Mouse (Mus musculus): ENCODE measurements at regions not wholly inside any gene's neighbourhood (a gene's known extent, or its start where the extent isn't known, plus 50 kb on each side); places are given as distances from the start of the nearest gene placed in this dataset.

GRCm38 (mm10) chr16:85680351-85680750 lies 122.6 kb downstream of the Adamts1 start:
- 37% methylated on average over 6 of the region's 6 CpGs for WGBS
- ATAC-seq (replicated peaks; ENCODE audit: extremely low read depth, insufficient read depth, low FRiP score) = no peak

GRCm38 (mm10) chr16:85678781-85679180 lies 124.1 kb downstream of the Adamts1 start:
- ATAC-seq (replicated peaks; ENCODE audit: extremely low read depth, insufficient read depth, low FRiP score) = no peak
- Histone ChIP-seq H3K36me3 (ENCODE audit: control insufficient read depth, insufficient read depth) (no peaks in the 10 kb centered on the region), H3K4me1 (ENCODE audit: control insufficient read depth, insufficient read depth, low read length) (peaks cover 3% of the 10 kb centered on the region; the same call in 1 of the 2 replicates), H3K27me3 (ENCODE audit: control insufficient read depth, insufficient read depth, low read length) (no peaks in the 10 kb centered on the region), H3K27ac (ENCODE audit: low read length) (no peak overlapping the region), H3K4me3 (ENCODE audit: low read length) (no peak overlapping the region), H3K9ac (ENCODE audit: low read length) (no peak overlapping the region), H3K9me3 (replicated peaks; ENCODE audit: control insufficient read depth, low read length) (no peaks in the 10 kb centered on the region), H3K4me2 (ENCODE audit: low read depth, low read length) (no peak overlapping the region)
- WGBS = 12% methylated on average over 1 of the region's 1 CpGs

More at GRCm38 (mm10) chr16:85680351-85680750, 122.6 kb downstream of the Adamts1 start:
- H3K27me3 ChIP-seq (ENCODE audit: control insufficient read depth, insufficient read depth, low read length) = no peaks in the 10 kb centered on the region
- no peaks in the 10 kb centered on the region for H3K36me3 ChIP-seq (ENCODE audit: control insufficient read depth, insufficient read depth)
- H3K4me2 ChIP-seq (ENCODE audit: low read depth, low read length) = no peak overlapping the region
- no peaks in the 10 kb centered on the region for H3K9me3 ChIP-seq (replicated peaks; ENCODE audit: control insufficient read depth, low read length)
- H3K4me1 ChIP-seq (ENCODE audit: control insufficient read depth, insufficient read depth, low read length) = peaks cover 3% of the 10 kb centered on the region; the same call in 1 of the 2 replicates
- no peak overlapping the region for H3K4me3 ChIP-seq (ENCODE audit: low read length)
- no peak overlapping the region for H3K27ac ChIP-seq (ENCODE audit: low read length)
- no peak overlapping the region for H3K9ac ChIP-seq (ENCODE audit: low read length)

GRCm38 (mm10) chr16:85678228-85678627 lies 124.7 kb downstream of the Adamts1 start:
- peaks cover 3% of the 10 kb centered on the region; the same call in 1 of the 2 replicates for H3K4me1 ChIP-seq (ENCODE audit: control insufficient read depth, insufficient read depth, low read length)
- H3K9ac ChIP-seq (ENCODE audit: low read length) = no peak overlapping the region
- no peaks in the 10 kb centered on the region for H3K36me3 ChIP-seq (ENCODE audit: control insufficient read depth, insufficient read depth)
- H3K27ac ChIP-seq (ENCODE audit: low read length) = no peak overlapping the region
- H3K9me3 ChIP-seq (replicated peaks; ENCODE audit: control insufficient read depth, low read length) = no peaks in the 10 kb centered on the region
- no peak overlapping the region for H3K4me2 ChIP-seq (ENCODE audit: low read depth, low read length)
- no peak overlapping the region for H3K4me3 ChIP-seq (ENCODE audit: low read length)
- ATAC-seq (replicated peaks; ENCODE audit: extremely low read depth, insufficient read depth, low FRiP score) = no peak
- no peaks in the 10 kb centered on the region for H3K27me3 ChIP-seq (ENCODE audit: control insufficient read depth, insufficient read depth, low read length)

GRCm38 (mm10) chr16:85677027-85677426 lies 123.8 kb upstream of the Cyyr1 start:
- H3K27me3 ChIP-seq (ENCODE audit: control insufficient read depth, insufficient read depth, low read length) = no peaks in the 10 kb centered on the region
- H3K36me3 ChIP-seq (ENCODE audit: control insufficient read depth, insufficient read depth) = no peaks in the 10 kb centered on the region
- H3K4me2 ChIP-seq (ENCODE audit: low read depth, low read length) = peak overlapping the region; percentile 41
- H3K4me3 ChIP-seq (ENCODE audit: low read length) = no peak overlapping the region
- 29% methylated on average over 9 of the region's 9 CpGs for WGBS
- H3K9me3 ChIP-seq (replicated peaks; ENCODE audit: control insufficient read depth, low read length) = no peaks in the 10 kb centered on the region
- ATAC-seq (replicated peaks; ENCODE audit: extremely low read depth, insufficient read depth, low FRiP score) = peak; percentile 60; the same call in 1 of the 2 replicates
- H3K9ac ChIP-seq (ENCODE audit: low read length) = no peak overlapping the region
- H3K4me1 ChIP-seq (ENCODE audit: control insufficient read depth, insufficient read depth, low read length) = peaks cover 3% of the 10 kb centered on the region; the same call in 1 of the 2 replicates
- no peak overlapping the region for H3K27ac ChIP-seq (ENCODE audit: low read length)

- no peaks in the 10 kb centered on the region for H3K36me3 ChIP-seq (ENCODE audit: control insufficient read depth, insufficient read depth)
- no peak overlapping the region for H3K9ac ChIP-seq (ENCODE audit: low read length)
- no peaks in the 10 kb centered on the region for H3K27me3 ChIP-seq (ENCODE audit: control insufficient read depth, insufficient read depth, low read length)
- H3K9me3 ChIP-seq (replicated peaks; ENCODE audit: control insufficient read depth, low read length) = no peaks in the 10 kb centered on the region
- ATAC-seq (replicated peaks; ENCODE audit: extremely low read depth, insufficient read depth, low FRiP score) = no peak
- H3K4me3 ChIP-seq (ENCODE audit: low read length) = no peak overlapping the region
- H3K27ac ChIP-seq (ENCODE audit: low read length) = no peak overlapping the region
- no peaks in the 10 kb centered on the region for H3K4me1 ChIP-seq (ENCODE audit: control insufficient read depth, insufficient read depth, low read length)
- H3K4me2 ChIP-seq (ENCODE audit: low read depth, low read length) = no peak overlapping the region
- WGBS = 81% methylated on average over 5 of the region's 5 CpGs
These were observed 115.6 kb upstream of the Cyyr1 start for GRCm38 (mm10) chr16:85668767-85669166.

GRCm38 (mm10) chr16:85667790-85668189 lies 114.6 kb upstream of the Cyyr1 start:
- no peak overlapping the region for H3K9ac ChIP-seq (ENCODE audit: low read length)
- H3K4me3 ChIP-seq (ENCODE audit: low read length) = no peak overlapping the region
- WGBS = 54% methylated on average over 1 of the region's 1 CpGs
- no peaks in the 10 kb centered on the region for H3K27me3 ChIP-seq (ENCODE audit: control insufficient read depth, insufficient read depth, low read length)
- H3K9me3 ChIP-seq (replicated peaks; ENCODE audit: control insufficient read depth, low read length) = no peaks in the 10 kb centered on the region
- H3K36me3 ChIP-seq (ENCODE audit: control insufficient read depth, insufficient read depth) = no peaks in the 10 kb centered on the region
- ATAC-seq (replicated peaks; ENCODE audit: extremely low read depth, insufficient read depth, low FRiP score) = no peak
- no peak overlapping the region for H3K4me2 ChIP-seq (ENCODE audit: low read depth, low read length)
- no peak overlapping the region for H3K27ac ChIP-seq (ENCODE audit: low read length)
- H3K4me1 ChIP-seq (ENCODE audit: control insufficient read depth, insufficient read depth, low read length) = no peaks in the 10 kb centered on the region

- 96% methylated on average over 1 of the region's 1 CpGs for WGBS
These were observed 96.3 kb upstream of the Cyyr1 start for GRCm38 (mm10) chr16:85649516-85649915.

GRCm38 (mm10) chr16:85640992-85641391 lies 87.8 kb upstream of the Cyyr1 start:
- no peak overlapping the region for H3K27ac ChIP-seq (ENCODE audit: low read length)
- no peak overlapping the region for H3K4me2 ChIP-seq (ENCODE audit: low read depth, low read length)
- ATAC-seq (replicated peaks; ENCODE audit: extremely low read depth, insufficient read depth, low FRiP score) = no peak
- H3K9ac ChIP-seq (ENCODE audit: low read length) = no peak overlapping the region
- H3K36me3 ChIP-seq (ENCODE audit: control insufficient read depth, insufficient read depth) = no peaks in the 10 kb centered on the region
- H3K27me3 ChIP-seq (ENCODE audit: control insufficient read depth, insufficient read depth, low read length) = no peaks in the 10 kb centered on the region
- H3K4me1 ChIP-seq (ENCODE audit: control insufficient read depth, insufficient read depth, low read length) = no peaks in the 10 kb centered on the region
- no peaks in the 10 kb centered on the region for H3K9me3 ChIP-seq (replicated peaks; ENCODE audit: control insufficient read depth, low read length)
- 90% methylated on average over 4 of the region's 4 CpGs for WGBS
- no peak overlapping the region for H3K4me3 ChIP-seq (ENCODE audit: low read length)

More at GRCm38 (mm10) chr16:85649516-85649915, 96.3 kb upstream of the Cyyr1 start:
- Histone ChIP-seq H3K27me3 (ENCODE audit: control insufficient read depth, insufficient read depth, low read length) (no peaks in the 10 kb centered on the region), H3K36me3 (ENCODE audit: control insufficient read depth, insufficient read depth) (no peaks in the 10 kb centered on the region), H3K4me1 (ENCODE audit: control insufficient read depth, insufficient read depth, low read length) (no peaks in the 10 kb centered on the region), H3K9ac (ENCODE audit: low read length) (no peak overlapping the region), H3K4me2 (ENCODE audit: low read depth, low read length) (no peak overlapping the region), H3K9me3 (replicated peaks; ENCODE audit: control insufficient read depth, low read length) (no peaks in the 10 kb centered on the region), H3K27ac (ENCODE audit: low read length) (no peak overlapping the region), H3K4me3 (ENCODE audit: low read length) (no peak overlapping the region)
- no peak for ATAC-seq (replicated peaks; ENCODE audit: extremely low read depth, insufficient read depth, low FRiP score)

- ATAC-seq (replicated peaks; ENCODE audit: extremely low read depth, insufficient read depth, low FRiP score) = no peak
- H3K9ac ChIP-seq (ENCODE audit: low read length) = no peak overlapping the region
- H3K27ac ChIP-seq (ENCODE audit: low read length) = no peak overlapping the region
- no peak overlapping the region for H3K4me2 ChIP-seq (ENCODE audit: low read depth, low read length)
- no peaks in the 10 kb centered on the region for H3K27me3 ChIP-seq (ENCODE audit: control insufficient read depth, insufficient read depth, low read length)
- 87% methylated on average over 1 of the region's 1 CpGs for WGBS
- H3K36me3 ChIP-seq (ENCODE audit: control insufficient read depth, insufficient read depth) = no peaks in the 10 kb centered on the region
- H3K4me1 ChIP-seq (ENCODE audit: control insufficient read depth, insufficient read depth, low read length) = no peaks in the 10 kb centered on the region
- no peak overlapping the region for H3K4me3 ChIP-seq (ENCODE audit: low read length)
- no peaks in the 10 kb centered on the region for H3K9me3 ChIP-seq (replicated peaks; ENCODE audit: control insufficient read depth, low read length)
These were observed 83.9 kb upstream of the Cyyr1 start for GRCm38 (mm10) chr16:85637079-85637478.
